Mouse (Mus musculus) regulatory T cell (primary cell): ENCODE measurements around the gene Gm29797.

Experiments used
- in situ Hi-C: fragments of 300-600 bp; cut with MboI, MseI; formaldehyde crosslinking; loops from one replicate; pipeline ENCODE4 v1.15.1; 2025; ENCODE audit warnings: high pct_unique_total_duplicates

The Gm29797 gene

GRCm38 (mm10) chr2:181671984-181672383, 15.2 kb downstream of the Gm29797 start:
- in situ Hi-C loops, result no loop called here

- in situ Hi-C loops, result no loop called here
These were observed 16.7 kb downstream of the Gm29797 start for GRCm38 (mm10) chr2:181673501-181673900.

- in situ Hi-C loops, result no loop called here
These were observed 18.1 kb downstream of the Gm29797 start for GRCm38 (mm10) chr2:181674934-181675333.

GRCm38 (mm10) chr2:181675454-181675853, 18.6 kb downstream of the Gm29797 start:
- in situ Hi-C loops, result no loop called here

GRCm38 (mm10) chr2:181676424-181676823, 19.6 kb downstream of the Gm29797 start:
- in situ Hi-C loops, result no loop called here

- in situ Hi-C loops, result no loop called here
These were observed 20.4 kb downstream of the Gm29797 start for GRCm38 (mm10) chr2:181677096-181677754.

GRCm38 (mm10) chr2:181677755-181678098, 20.9 kb downstream of the Gm29797 start:
- in situ Hi-C loops, result no loop called here

GRCm38 (mm10) chr2:181678780-181679179, 21.9 kb downstream of the Gm29797 start:
- in situ Hi-C loops, result no loop called here

GRCm38 (mm10) chr2:181679951-181680715, 23.3 kb downstream of the Gm29797 start, which contains the start of gene Tcea2:
TSS of gene Tcea2 (plus strand) at chr2:181680310.
- in situ Hi-C loops, result no loop called here

- in situ Hi-C loops, result no loop called here
These were observed 23.9 kb downstream of the Gm29797 start for GRCm38 (mm10) chr2:181680716-181681117.

- in situ Hi-C loops, result no loop called here
These were observed 25.1 kb downstream of the Gm29797 start for GRCm38 (mm10) chr2:181681978-181682377.

- in situ Hi-C loops, result no loop called here
These were observed 26.5 kb downstream of the Gm29797 start for GRCm38 (mm10) chr2:181683381-181683780.

- in situ Hi-C loops, result no loop called here
These were observed 27.9 kb downstream of the Gm29797 start for GRCm38 (mm10) chr2:181684713-181685112.

GRCm38 (mm10) chr2:181685686-181686085, 28.9 kb downstream of the Gm29797 start:
- in situ Hi-C loops, result no loop called here

- in situ Hi-C loops, result no loop called here
These were observed 30.8 kb downstream of the Gm29797 start for GRCm38 (mm10) chr2:181687586-181687985.

GRCm38 (mm10) chr2:181689466-181690160, 32.8 kb downstream of the Gm29797 start:
- in situ Hi-C loops, result no loop called here

- in situ Hi-C loops, result no loop called here
These were observed 34.2 kb downstream of the Gm29797 start for GRCm38 (mm10) chr2:181691083-181691482.

GRCm38 (mm10) chr2:181691571-181691970, 34.7 kb downstream of the Gm29797 start:
- in situ Hi-C loops, result no loop called here

GRCm38 (mm10) chr2:181692304-181692703, 35.5 kb downstream of the Gm29797 start:
- in situ Hi-C loops, result no loop called here

- in situ Hi-C loops, result no loop called here
These were observed 36.8 kb downstream of the Gm29797 start, which contains the start of gene Rgs19 for GRCm38 (mm10) chr2:181693339-181694280. TSS of gene Rgs19 (minus strand) at chr2:181693977.

- in situ Hi-C loops, result no loop called here
These were observed 37.7 kb downstream of the Gm29797 start for GRCm38 (mm10) chr2:181694581-181694980.
